Mouse (Mus musculus): ENCODE data around the gene Tet1. TPM values are rescaled to one million over a fixed set of nuclear protein-coding genes. Genes with fewer than 3 reads are reported as not detected.

Tet1 gene
- total RNA-seq, 2 experiments from 2014 or later: 15.3 to 26.2 TPM

GRCm38 (mm10) chr10:62892549-62893232 lies 16.1 kb downstream of the Tet1 start:
- no peak for DNase-seq

- DNase-seq: no peak
Measured at GRCm38 (mm10) chr10:62891025-62891424, 17.8 kb downstream of the Tet1 start.

GRCm38 (mm10) chr10:62886799-62887591 lies 21.8 kb downstream of the Tet1 start:
- peak; percentile 67 for DNase-seq

- DNase-seq: no peak
Measured at GRCm38 (mm10) chr10:62885969-62886798, 22.6 kb downstream of the Tet1 start.

- DNase-seq: no peak
Measured at GRCm38 (mm10) chr10:62885460-62885859, 23.3 kb downstream of the Tet1 start.

GRCm38 (mm10) chr10:62884517-62884916 lies 24.3 kb downstream of the Tet1 start:
- no peak for DNase-seq

- DNase-seq: no peak
Measured at GRCm38 (mm10) chr10:62883933-62884372, 24.8 kb downstream of the Tet1 start.

GRCm38 (mm10) chr10:62881211-62881610 lies 27.6 kb downstream of the Tet1 start:
- no peak for DNase-seq

- no peak for DNase-seq
Measured at GRCm38 (mm10) chr10:62878056-62878455, 30.7 kb downstream of the Tet1 start.

- no peak for DNase-seq
Measured at GRCm38 (mm10) chr10:62875565-62875964, 33.2 kb downstream of the Tet1 start.

GRCm38 (mm10) chr10:62874828-62875227 lies 34.0 kb downstream of the Tet1 start:
- no peak for DNase-seq

GRCm38 (mm10) chr10:62866035-62866791 lies 42.6 kb downstream of the Tet1 start:
- peak; percentile 52 for DNase-seq

- DNase-seq: peak; percentile 60
Measured at GRCm38 (mm10) chr10:62865167-62866034, 43.4 kb downstream of the Tet1 start.

GRCm38 (mm10) chr10:62863563-62863962 lies 45.2 kb downstream of the Tet1 start:
- no peak for DNase-seq

GRCm38 (mm10) chr10:62862435-62862834 lies 46.4 kb downstream of the Tet1 start:
- no peak for DNase-seq

- DNase-seq: no peak
Measured at GRCm38 (mm10) chr10:62858967-62859366, 49.8 kb downstream of the Tet1 start.

- no peak for DNase-seq
Measured at GRCm38 (mm10) chr10:62856690-62857290, 52.0 kb downstream of the Tet1 start.

- no peak for DNase-seq
Measured at GRCm38 (mm10) chr10:62854992-62855391, 53.8 kb downstream of the Tet1 start.

GRCm38 (mm10) chr10:62854581-62854980 lies 54.2 kb downstream of the Tet1 start:
- DNase-seq: no peak

- DNase-seq: no peak
Measured at GRCm38 (mm10) chr10:62851578-62851977, 57.2 kb downstream of the Tet1 start.

All from gastrocnemius, postnatal 10 days (tissue).